Mouse (Mus musculus) liver, embryonic 13.5 days (tissue): ENCODE results near the gene Sec14l3. TPM values are rescaled to one million over a fixed set of nuclear protein-coding genes. Genes with fewer than 3 reads are reported as not detected.

Source experiments
- ATAC-seq: fragments of 200-750 bp; cut with Nextera tagmentation; 2 replicates; pipeline ENCODE4 v1.8.0; 2017; ENCODE audit warnings: low read depth, mild to moderate bottlenecking, moderate number of reproducible peaks, moderate library complexity
- DNase-seq: peaks from one replicate; pipeline ENCODE4 v3.0.0; 2022
- H3K27ac ChIP-seq: fragments of 300-500 bp; sonication (generic); 2 replicates; pipeline ENCODE4 v1.5.1; 2015; ENCODE audit warnings: moderate library complexity, mild to moderate bottlenecking, inconsistent platforms
- H3K27me3 ChIP-seq: fragments of 300-500 bp; sonication (generic); 2 replicates; pipeline ENCODE4 v1.6.1; 2015; ENCODE audit warnings: mild to moderate bottlenecking, inconsistent platforms
- H3K36me3 ChIP-seq: fragments of 300-500 bp; sonication (generic); 2 replicates; pipeline ENCODE4 v1.6.1; 2015; ENCODE audit warnings: mild to moderate bottlenecking, inconsistent platforms
- H3K4me1 ChIP-seq: fragments of 300-500 bp; sonication (generic); replicated peaks from 2 replicates; pipeline ENCODE4 v1.6.1; 2015; ENCODE audit warnings: inconsistent platforms
- H3K4me2 ChIP-seq: fragments of 300-500 bp; sonication (generic); 2 replicates; pipeline ENCODE4 v1.6.1; 2015; ENCODE audit warnings: inconsistent platforms, mild to moderate bottlenecking, moderate library complexity
- H3K4me3 ChIP-seq: fragments of 300-500 bp; sonication (generic); replicated peaks from 2 replicates; pipeline ENCODE4 v1.5.1; 2015; ENCODE audit warnings: mild to moderate bottlenecking, inconsistent platforms
- H3K9ac ChIP-seq: fragments of 300-500 bp; sonication (generic); 2 replicates; pipeline ENCODE4 v1.6.1; 2015; ENCODE audit warnings: mild to moderate bottlenecking, inconsistent platforms
- H3K9me3 ChIP-seq: fragments of 300-500 bp; sonication (generic); replicated peaks from 2 replicates; pipeline ENCODE4 v1.6.1; 2016; ENCODE audit warnings: inconsistent platforms
- WGBS: fragments of 180-500 bp; shearing (Covaris S2); methylation state at CpG from one replicate; pipeline ENCODE4 v1.1.7; 2015; ENCODE audit not compliant: insufficient replicate concordance; 5-methylcytosine and 5-hydroxymethylcytosine counted together
- polyA plus RNA-seq: library from polyadenylated mRNA; unstranded; fragments of >200 nt; fragmentation: Nextera tagmentation; extraction: Ambion mirVana; gene quantifications from 2 replicates; pipeline ENCODE4 v1.2.1, GENCODE M21; 2015

The Sec14l3 gene
- polyA plus RNA-seq, 1 experiment from 2014 or later: not detected

DNA sequence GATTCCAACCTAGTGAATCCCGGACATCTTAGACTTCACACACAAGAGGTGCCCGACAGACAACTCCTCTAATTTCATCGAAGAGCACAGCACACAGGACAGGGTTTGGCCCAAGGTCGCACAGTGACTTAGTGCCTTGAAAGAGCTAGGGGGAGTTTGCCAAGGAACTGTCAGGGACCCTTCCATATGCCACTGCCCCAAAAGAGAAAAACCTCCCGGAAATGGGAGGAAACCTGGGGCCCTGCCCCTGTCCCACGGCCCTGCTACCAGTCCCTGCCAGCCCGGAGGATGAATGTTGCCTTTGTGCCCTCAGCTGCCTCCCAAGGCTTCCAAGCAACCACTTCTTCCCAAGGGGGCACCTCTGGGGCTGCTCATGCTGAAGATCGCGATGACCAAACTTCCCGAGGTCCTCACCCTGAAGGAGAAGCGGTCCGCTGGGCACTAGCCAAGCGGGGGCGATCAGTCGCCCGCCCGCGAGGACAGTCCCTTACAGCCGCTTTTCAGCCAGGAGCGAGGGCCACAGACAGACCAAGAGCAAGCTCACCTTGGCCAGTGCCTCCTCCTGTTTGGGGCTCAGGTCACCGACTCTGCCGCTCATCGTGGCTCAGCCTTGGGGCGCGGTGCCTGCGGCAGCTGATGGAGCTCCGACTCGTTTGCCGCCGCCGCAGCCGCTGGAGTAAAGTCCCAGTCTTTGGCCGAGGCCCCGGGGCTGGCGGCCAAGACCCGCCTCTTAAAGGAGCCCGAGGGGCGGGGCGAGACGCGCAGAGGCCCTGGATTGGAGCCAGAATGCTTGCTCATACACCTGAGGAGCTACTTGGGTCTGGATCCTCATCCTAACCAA, 53.7 kb downstream of the Sec14l3 start:
- no peaks in the 10 kb centered on the region for H3K9me3 ChIP-seq
- WGBS: 4% methylated on average over 41 of the region's 41 CpGs
- peak; percentile 35 for DNase-seq
- H3K27me3 ChIP-seq: peaks cover 55% of the 10 kb centered on the region
- peak overlapping the region; percentile 74 for H3K4me2 ChIP-seq
- peak overlapping the region; percentile 67 for H3K9ac ChIP-seq
- H3K36me3 ChIP-seq: no peaks in the 10 kb centered on the region
- peaks cover 68% of the 10 kb centered on the region for H3K4me1 ChIP-seq
- peak overlapping the region; percentile 63 for H3K4me3 ChIP-seq
- peak; percentile 47 for ATAC-seq
- H3K27ac ChIP-seq: peak overlapping the region; percentile 40; the same call in 1 of the 2 replicates

GRCm38 (mm10) chr11:4119635-4120034, 55.0 kb downstream of the Sec14l3 start:
- ATAC-seq (no peak), DNase-seq (no peak)
- Histone ChIP-seq H3K27ac (no peak overlapping the region), H3K4me2 (no peak overlapping the region), H3K27me3 (peaks cover 55% of the 10 kb centered on the region), H3K9ac (no peak overlapping the region), H3K9me3 (no peaks in the 10 kb centered on the region), H3K36me3 (no peaks in the 10 kb centered on the region), H3K4me1 (peaks cover 69% of the 10 kb centered on the region), H3K4me3 (no peak overlapping the region)
- 9% methylated on average over 5 of the region's 5 CpGs for WGBS

GRCm38 (mm10) chr11:4121691-4122090, 57.0 kb downstream of the Sec14l3 start:
- H3K4me1 ChIP-seq: peaks cover 56% of the 10 kb centered on the region
- no peaks in the 10 kb centered on the region for H3K36me3 ChIP-seq
- H3K4me3 ChIP-seq: no peak overlapping the region
- ATAC-seq: no peak
- H3K27me3 ChIP-seq: peaks cover 46% of the 10 kb centered on the region
- WGBS: 80% methylated on average over 3 of the region's 3 CpGs
- H3K9ac ChIP-seq: no peak overlapping the region
- no peak for DNase-seq
- no peaks in the 10 kb centered on the region for H3K9me3 ChIP-seq
- no peak overlapping the region for H3K27ac ChIP-seq
- no peak overlapping the region for H3K4me2 ChIP-seq

DNA sequence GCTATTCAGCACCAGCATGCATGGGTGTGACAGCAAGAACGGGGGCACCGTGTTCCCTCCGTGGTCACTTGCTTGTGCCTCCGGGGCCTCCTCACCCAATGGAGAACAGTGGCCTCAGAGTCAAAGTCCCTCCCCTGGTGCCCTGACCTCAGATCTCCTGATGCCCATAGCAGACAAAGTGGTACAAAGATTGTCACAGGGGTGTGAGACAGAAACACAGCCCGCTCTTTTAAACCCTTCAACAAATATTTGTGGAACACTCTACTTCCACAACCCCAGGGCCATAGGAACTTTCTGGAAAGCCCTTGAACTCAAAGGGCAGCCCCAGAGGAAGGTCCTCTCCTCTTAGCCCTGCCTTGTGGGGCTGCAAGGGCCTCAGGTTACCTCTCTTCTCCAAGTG, 57.6 kb downstream of the Sec14l3 start:
- WGBS: 57% methylated on average over 5 of the region's 5 CpGs
- H3K4me2 ChIP-seq: no peak overlapping the region
- H3K27ac ChIP-seq: no peak overlapping the region
- no peak overlapping the region for H3K9ac ChIP-seq
- H3K27me3 ChIP-seq: peaks cover 41% of the 10 kb centered on the region
- H3K4me1 ChIP-seq: peaks cover 50% of the 10 kb centered on the region
- no peak for ATAC-seq
- no peaks in the 10 kb centered on the region for H3K36me3 ChIP-seq
- DNase-seq: no peak
- 0 out of 2 replicates have a peak, but pooled peaks cover 3% of the 10 kb centered on the region for H3K9me3 ChIP-seq
- no peak overlapping the region for H3K4me3 ChIP-seq

- Histone ChIP-seq H3K27ac (peak within 1 kb of the TSS; percentile 47), H3K4me1 (peaks cover 47% of the 10 kb centered on the region), H3K36me3 (no peaks in the 10 kb centered on the region), H3K4me2 (peak within 1 kb of the TSS; percentile 43), H3K9me3 (0 out of 2 replicates have a peak, but pooled peaks cover 3% of the 10 kb centered on the region), H3K27me3 (peaks cover 33% of the 10 kb centered on the region), H3K9ac (peak within 1 kb of the TSS; percentile 42), H3K4me3 (peak within 1 kb of the TSS; percentile 23)
- 37% methylated on average over 10 of the region's 10 CpGs for WGBS
- DNase-seq: peak; percentile 40
- 0 out of 2 replicates have a peak, but pooled peaks have one; percentile 27 for ATAC-seq
Observed at GRCm38 (mm10) chr11:4122742-4123579, 58.3 kb downstream of the Sec14l3 start, which contains the start of gene Sec14l2. Sec14l2 (minus strand) TSS chr11:4123415.

GRCm38 (mm10) chr11:4123922-4124321, 59.3 kb downstream of the Sec14l3 start:
- DNase-seq (peak; percentile 54), ATAC-seq (no peak)
- no peak overlapping the region for H3K9ac ChIP-seq
- H3K27me3 ChIP-seq: peaks cover 24% of the 10 kb centered on the region
- 34% methylated on average over 5 of the region's 5 CpGs for WGBS
- H3K4me2 ChIP-seq: peak overlapping the region; percentile 43
- 0 out of 2 replicates have a peak, but pooled peaks cover 3% of the 10 kb centered on the region for H3K9me3 ChIP-seq
- H3K27ac ChIP-seq: peak overlapping the region; percentile 47; the same call in 1 of the 2 replicates
- no peaks in the 10 kb centered on the region for H3K36me3 ChIP-seq
- H3K4me1 ChIP-seq: peaks cover 41% of the 10 kb centered on the region
- peak overlapping the region; percentile 23; the same call in 1 of the 2 replicates for H3K4me3 ChIP-seq

- peaks cover 43% of the 10 kb centered on the region for H3K4me1 ChIP-seq
- H3K9ac ChIP-seq: no peak overlapping the region
- H3K36me3 ChIP-seq: no peaks in the 10 kb centered on the region
- H3K9me3 ChIP-seq: 0 out of 2 replicates have a peak, but pooled peaks cover 3% of the 10 kb centered on the region
- WGBS: 78% methylated on average over 1 of the region's 1 CpGs
- no peak for ATAC-seq
- H3K27me3 ChIP-seq: no peaks in the 10 kb centered on the region
- H3K4me3 ChIP-seq: no peak overlapping the region
- no peak for DNase-seq
- no peak overlapping the region for H3K27ac ChIP-seq
- no peak overlapping the region for H3K4me2 ChIP-seq
Observed at GRCm38 (mm10) chr11:4127059-4127458, 62.4 kb downstream of the Sec14l3 start.

Other genes with a start within 250 kb of the Sec14l3 start
- 0.18 and 0.27 TPM in 2 replicates for gene Osbp2, start 200.9 kb upstream of the Sec14l3 start, polyA plus RNA-seq
- 0.03 TPM in 1 of 2 replicates, not detected in the other for gene 4921536K21Rik, start 169.7 kb upstream of the Sec14l3 start, polyA plus RNA-seq
- gene Dusp18, start 169.6 kb upstream of the Sec14l3 start, polyA plus RNA-seq: 0.43 and 0.48 TPM in 2 replicates
- 0.45 and 0.68 TPM in 2 replicates for gene Slc35e4, start 150.2 kb upstream of the Sec14l3 start, polyA plus RNA-seq
- gene Tcn2, start 132.7 kb upstream of the Sec14l3 start, polyA plus RNA-seq: 14.8 and 15.9 TPM in 2 replicates
- gene Pes1, start 100.9 kb upstream of the Sec14l3 start, polyA plus RNA-seq: 60.0 and 69.4 TPM in 2 replicates
- gene 4930556J24Rik, start 88.1 kb upstream of the Sec14l3 start, polyA plus RNA-seq: 0.13 TPM in 1 of 2 replicates, not detected in the other
- gene Gal3st1, start 81.2 kb upstream of the Sec14l3 start, polyA plus RNA-seq: 0.76 and 0.78 TPM in 2 replicates
- gene Sec14l4, start 33.4 kb upstream of the Sec14l3 start, polyA plus RNA-seq: 0.96 and 1.2 TPM in 2 replicates
- 32.2 and 33.9 TPM in 2 replicates for gene Mtfp1, start 30.6 kb downstream of the Sec14l3 start, polyA plus RNA-seq
- 5.8 and 7.0 TPM in 2 replicates for gene Sec14l2, start 58.6 kb downstream of the Sec14l3 start, polyA plus RNA-seq
- 5.6 and 6.1 TPM in 2 replicates for gene Rnf215, start 70.4 kb downstream of the Sec14l3 start, polyA plus RNA-seq
- 0.65 and 0.87 TPM in 2 replicates for gene Ccdc157, start 95.5 kb downstream of the Sec14l3 start, polyA plus RNA-seq
- gene Sf3a1, start 95.5 kb downstream of the Sec14l3 start, polyA plus RNA-seq: 23.5 and 32.9 TPM in 2 replicates
- 6.0 and 6.2 TPM in 2 replicates for gene Tbc1d10a, start 121.9 kb downstream of the Sec14l3 start, polyA plus RNA-seq
- 1.9 and 2.1 TPM in 2 replicates for gene Castor1, start 153.4 kb downstream of the Sec14l3 start, polyA plus RNA-seq
- 0.51 and 0.60 TPM in 2 replicates for gene Osm, start 171.6 kb downstream of the Sec14l3 start, polyA plus RNA-seq
- gene Lif, start 192.7 kb downstream of the Sec14l3 start, polyA plus RNA-seq: 0.02 TPM in 1 of 2 replicates, not detected in the other